Mouse (Mus musculus) C2C12 (cell line): Measurements from ENCODE around the gene Gm30083.

Experiments
- CTCF ChIP-seq: IDR thresholded peaks from one replicate; pipeline ENCODE4 v1.5.1; 2011; ENCODE audit not compliant: control insufficient read depth, insufficient read depth, insufficient read length
- MAX ChIP-seq: IDR thresholded peaks from one replicate; pipeline ENCODE4 v1.6.1; 2011; ENCODE audit warnings: mild to moderate bottlenecking, control low read depth
- MYOG ChIP-seq: IDR thresholded peaks from one replicate; pipeline ENCODE4 v1.6.1; 2011; ENCODE audit not compliant: control insufficient read depth, insufficient read length; ENCODE audit errors: extremely low read depth
- USF1 ChIP-seq: IDR thresholded peaks from one replicate; pipeline ENCODE4 v1.6.1; 2011; ENCODE audit warnings: low read depth, mild to moderate bottlenecking, control low read depth, moderate library complexity

DNA sequence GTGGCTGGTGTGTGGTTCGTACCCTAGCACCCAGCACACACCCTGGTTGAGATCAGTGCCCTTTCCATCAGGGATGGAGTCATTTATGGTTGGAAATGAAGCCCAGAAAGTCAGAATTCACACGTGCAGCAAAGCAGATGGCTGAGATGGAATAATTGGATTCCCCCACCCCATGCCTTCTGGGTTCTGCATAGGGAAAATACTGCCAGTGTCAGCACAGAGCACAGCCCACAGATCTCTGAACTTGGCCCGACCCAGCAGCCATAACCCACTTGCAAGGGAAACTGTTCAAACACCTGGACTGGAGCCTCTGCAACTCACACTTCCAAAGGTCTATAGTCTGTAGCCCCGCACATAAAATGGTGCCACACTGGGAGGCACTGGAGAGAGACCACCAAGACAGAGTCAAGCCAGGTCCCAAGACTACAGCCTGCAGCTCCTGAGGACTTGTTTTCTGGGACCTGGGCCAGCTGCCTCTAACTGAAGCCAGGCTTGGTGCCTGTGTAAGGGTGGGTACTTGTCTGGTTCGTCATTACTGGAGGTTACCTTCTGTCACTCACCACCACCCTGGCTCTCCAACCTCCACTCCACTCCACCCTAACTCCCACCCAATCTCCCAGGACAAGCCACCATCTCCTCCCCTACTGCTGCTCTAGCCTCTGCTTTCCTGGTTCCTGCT is 35.3 kb upstream of the Gm30083 start:
- TF ChIP-seq CTCF (no peak), USF1 (no peak), MAX (no peak), MYOG (no peak)
